Mouse (Mus musculus): Measurements from ENCODE around the gene Racgap1. TPM values are rescaled to one million over a fixed set of nuclear protein-coding genes. Genes with fewer than 3 reads are reported as not detected.

The Racgap1 gene
- 28.6 and 31.9 TPM in 2 replicates for polyA plus RNA-seq (2015; fragmentation: Nextera tagmentation; extraction: Ambion mirVana)

DNA sequence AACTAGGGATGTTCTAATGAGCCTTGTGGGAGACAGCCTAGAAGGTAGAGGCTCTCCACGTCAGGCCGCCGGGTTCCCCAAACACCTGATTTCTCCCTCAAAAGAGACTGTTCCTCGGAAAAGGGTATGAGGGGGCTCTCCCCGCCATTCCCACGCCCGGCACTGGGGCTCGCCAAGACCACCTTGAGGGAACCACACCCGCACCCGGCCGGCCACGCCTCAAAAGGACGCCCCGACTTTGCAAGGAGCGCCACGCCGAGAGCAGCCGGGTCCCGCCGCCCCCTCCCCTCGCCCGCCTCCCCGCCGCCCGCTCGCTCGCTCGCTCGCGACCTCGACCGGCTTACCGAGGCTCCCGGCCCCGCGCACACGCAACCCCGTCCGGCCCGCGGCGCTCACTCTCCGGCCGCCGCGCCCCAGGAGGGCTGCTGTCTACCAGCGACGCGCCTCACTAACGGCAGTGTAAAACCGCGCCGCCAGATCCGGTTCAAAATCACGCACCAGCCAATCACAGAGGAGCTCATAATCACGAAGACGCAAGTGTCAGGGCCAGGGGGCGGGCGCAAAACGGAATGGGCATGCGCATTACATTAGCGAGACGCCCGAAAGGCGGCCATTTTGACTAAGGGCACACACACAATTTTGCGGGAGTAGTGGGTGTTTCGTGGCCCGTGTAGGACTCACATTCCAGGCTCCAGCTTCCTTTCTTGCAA is at the start of gene Racgap1:
Racgap1 (minus strand) TSS at position 494 of the 710 bp plus-strand sequence.
- Histone ChIP-seq H3K27me3 (ENCODE audit: insufficient read depth, low read length) (peaks cover 38% of the 10 kb centered on the region), H3K9ac (replicated peaks) (peak within 1 kb of the TSS; percentile 78), H3K27ac (ENCODE audit: low read depth) (peak within 1 kb of the TSS; percentile 66), H3K4me1 (ENCODE audit: insufficient read depth) (peaks cover 36% of the 10 kb centered on the region), H3K9me3 (ENCODE audit: low read length) (no peaks in the 10 kb centered on the region), H3K4me2 (ENCODE audit: low read depth, low read length) (peak within 1 kb of the TSS; percentile 80), H3K4me3 (ENCODE audit: low read depth, low read length) (peak within 1 kb of the TSS; percentile 78), H3K36me3 (replicated peaks; ENCODE audit: insufficient read depth, low read length) (no peaks in the 10 kb centered on the region)
- TF ChIP-seq CTCF (IDR thresholded peaks at IDR 0.05; ENCODE audit: low read depth) (0 out of 2 replicates have a peak, but pooled peaks have one; percentile 5), EP300 (IDR thresholded peaks at IDR 0.05; ENCODE audit: low read depth) (no peak)
- peak; percentile 98 for DNase-seq
- peak; percentile 99 for ATAC-seq
- under 1% methylated on average over 45 of the region's 68 CpGs for WGBS (ENCODE audit: insufficient replicate concordance)

DNA sequence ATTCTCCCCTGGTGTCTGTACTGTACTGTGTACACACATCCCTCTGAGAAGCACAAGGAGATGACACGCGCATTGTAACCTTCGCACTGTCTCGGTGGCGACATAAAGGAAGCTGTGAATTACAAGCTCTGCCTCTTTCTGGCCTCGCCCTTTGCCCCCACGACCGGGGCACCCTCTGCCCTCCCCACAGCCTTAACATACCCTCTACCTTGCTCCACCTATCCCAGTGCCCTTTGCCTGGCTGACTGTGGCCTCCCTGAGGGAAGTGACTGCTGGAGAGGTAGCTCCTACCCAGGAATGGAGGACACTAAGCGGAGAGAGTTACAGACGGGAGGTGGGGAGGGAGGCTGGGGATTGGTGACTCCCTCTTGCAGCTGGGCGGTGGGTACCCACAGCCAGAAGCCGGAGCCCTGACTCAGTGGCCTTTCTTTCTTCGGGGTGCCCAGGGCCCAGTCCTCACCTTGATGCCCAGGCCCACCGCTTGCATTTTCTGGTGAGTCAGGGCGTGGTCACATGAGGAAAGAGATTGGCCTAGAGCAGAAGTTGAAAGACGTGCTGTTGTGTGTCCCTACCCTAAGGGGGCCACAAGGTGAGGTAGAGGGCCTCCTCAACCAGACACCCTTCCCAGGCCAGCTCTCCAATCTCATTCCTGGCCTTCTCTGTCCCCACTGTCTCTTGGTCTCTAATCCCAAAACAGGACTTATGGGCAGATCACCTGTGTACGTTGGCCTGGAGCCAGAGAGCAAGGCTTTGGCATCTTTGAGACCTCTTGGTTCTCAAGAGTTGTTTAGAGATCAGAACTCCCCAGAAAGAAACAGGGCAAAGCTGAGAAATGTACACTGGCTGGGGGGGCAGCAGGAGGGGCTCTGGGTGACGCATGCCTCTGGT is 49.0 kb upstream of the Racgap1 start:
- ATAC-seq (no peak), DNase-seq (no peak)
- TF ChIP-seq CTCF (IDR thresholded peaks at IDR 0.05; ENCODE audit: low read depth) (no peak), EP300 (IDR thresholded peaks at IDR 0.05; ENCODE audit: low read depth) (no peak)
- no peak overlapping the region for H3K4me3 ChIP-seq (ENCODE audit: low read depth, low read length)
- no peak overlapping the region for H3K4me2 ChIP-seq (ENCODE audit: low read depth, low read length)
- H3K4me1 ChIP-seq (ENCODE audit: insufficient read depth) = peaks cover 17% of the 10 kb centered on the region
- H3K9me3 ChIP-seq (ENCODE audit: low read length) = no peaks in the 10 kb centered on the region
- 69% methylated on average over 18 of the region's 18 CpGs for WGBS (ENCODE audit: insufficient replicate concordance)
- H3K27me3 ChIP-seq (ENCODE audit: insufficient read depth, low read length) = no peaks in the 10 kb centered on the region
- H3K36me3 ChIP-seq (replicated peaks; ENCODE audit: insufficient read depth, low read length) = peaks cover 3% of the 10 kb centered on the region; the same call in 1 of the 2 replicates
- no peak overlapping the region for H3K27ac ChIP-seq (ENCODE audit: low read depth)
- no peak overlapping the region for H3K9ac ChIP-seq (replicated peaks)

DNA sequence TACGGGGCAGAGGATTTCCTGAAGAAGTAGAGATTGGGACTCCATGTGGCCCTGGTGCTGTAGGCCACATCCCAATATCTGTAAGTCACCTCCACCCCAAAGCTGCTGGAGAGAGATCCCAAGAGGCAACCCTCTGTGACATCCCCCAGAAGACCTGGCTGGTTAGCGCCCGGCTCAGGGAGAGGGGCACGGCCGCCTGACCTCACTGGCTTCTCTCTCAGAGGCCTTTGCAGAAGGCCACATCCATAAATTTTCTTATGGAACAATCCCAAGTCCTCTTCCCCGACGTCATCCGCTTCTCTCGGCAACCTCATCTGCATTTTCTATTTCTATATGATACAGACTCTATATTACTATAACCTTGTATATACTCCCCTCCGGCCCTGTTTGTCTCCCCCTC is 48.3 kb upstream of the Racgap1 start:
- TF ChIP-seq CTCF (IDR thresholded peaks at IDR 0.05; ENCODE audit: low read depth) = no peak
- TF ChIP-seq EP300 (IDR thresholded peaks at IDR 0.05; ENCODE audit: low read depth) = no peak
- ATAC-seq (no peak), DNase-seq (no peak)
- WGBS (ENCODE audit: insufficient replicate concordance) = 83% methylated on average over 10 of the region's 10 CpGs
- no peak overlapping the region for H3K4me2 ChIP-seq (ENCODE audit: low read depth, low read length)
- no peak overlapping the region for H3K27ac ChIP-seq (ENCODE audit: low read depth)
- H3K9ac ChIP-seq (replicated peaks) = no peak overlapping the region; the same call in 1 of the 2 replicates
- no peaks in the 10 kb centered on the region; the same call in 1 of the 2 replicates for H3K36me3 ChIP-seq (replicated peaks; ENCODE audit: insufficient read depth, low read length)
- H3K9me3 ChIP-seq (ENCODE audit: low read length) = no peaks in the 10 kb centered on the region
- no peak overlapping the region for H3K4me3 ChIP-seq (ENCODE audit: low read depth, low read length)
- H3K4me1 ChIP-seq (ENCODE audit: insufficient read depth) = peaks cover 17% of the 10 kb centered on the region
- H3K27me3 ChIP-seq (ENCODE audit: insufficient read depth, low read length) = no peaks in the 10 kb centered on the region

DNA sequence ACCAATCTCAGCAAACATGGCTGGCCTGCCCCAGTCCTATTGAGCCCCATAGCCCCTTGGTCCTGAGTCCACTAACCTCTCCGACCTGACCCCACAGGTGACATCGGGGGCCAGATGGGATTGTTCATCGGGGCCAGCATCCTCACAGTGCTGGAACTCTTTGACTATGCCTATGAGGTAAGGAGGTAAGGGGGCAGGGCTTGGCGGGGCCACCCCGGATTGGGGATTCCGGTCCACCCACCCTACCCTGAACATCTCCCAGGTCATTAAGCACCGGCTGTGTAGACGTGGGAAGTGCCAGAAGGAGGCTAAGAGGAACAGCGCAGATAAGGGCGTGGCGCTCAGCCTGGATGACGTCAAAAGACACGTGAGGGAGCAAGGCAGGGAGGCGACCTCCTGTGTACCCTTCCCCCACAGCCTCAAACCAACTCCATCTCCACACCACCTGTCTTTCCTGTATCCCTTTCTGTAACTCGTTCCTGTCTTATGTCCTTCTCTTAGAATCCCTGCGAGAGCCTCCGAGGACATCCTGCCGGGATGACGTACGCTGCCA is 47.2 kb upstream of the Racgap1 start:
- TF ChIP-seq CTCF (IDR thresholded peaks at IDR 0.05; ENCODE audit: low read depth) = no peak
- no peak overlapping the region for H3K4me3 ChIP-seq (ENCODE audit: low read depth, low read length)
- no peaks in the 10 kb centered on the region for H3K9me3 ChIP-seq (ENCODE audit: low read length)
- no peak overlapping the region for H3K27ac ChIP-seq (ENCODE audit: low read depth)
- H3K4me2 ChIP-seq (ENCODE audit: low read depth, low read length) = no peak overlapping the region
- DNase-seq (no peak), ATAC-seq (no peak)
- H3K4me1 ChIP-seq (ENCODE audit: insufficient read depth) = peaks cover 17% of the 10 kb centered on the region
- H3K36me3 ChIP-seq (replicated peaks; ENCODE audit: insufficient read depth, low read length) = no peaks in the 10 kb centered on the region
- WGBS (ENCODE audit: insufficient replicate concordance) = 33% methylated on average over 20 of the region's 20 CpGs
- no peaks in the 10 kb centered on the region for H3K27me3 ChIP-seq (ENCODE audit: insufficient read depth, low read length)
- no peak overlapping the region for H3K9ac ChIP-seq (replicated peaks)

DNA sequence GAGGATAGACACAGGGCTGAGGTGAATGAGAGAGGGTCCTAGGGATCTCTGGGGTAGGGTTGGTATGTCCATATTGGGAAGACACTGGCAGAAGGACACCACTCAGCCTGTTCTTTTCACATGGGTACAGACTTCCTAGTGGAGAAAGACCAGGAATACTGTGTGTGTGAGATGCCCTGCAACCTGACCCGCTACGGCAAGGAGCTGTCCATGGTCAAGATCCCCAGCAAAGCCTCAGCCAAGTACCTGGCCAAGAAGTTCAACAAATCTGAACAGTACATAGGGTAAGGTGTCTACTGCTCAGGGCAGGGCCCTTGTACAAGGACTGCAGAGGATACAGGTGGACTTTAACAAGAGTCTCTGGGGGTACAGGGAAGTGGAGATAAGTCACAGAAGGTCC is 45.9 kb upstream of the Racgap1 start:
- Histone ChIP-seq H3K36me3 (replicated peaks; ENCODE audit: insufficient read depth, low read length) (no peaks in the 10 kb centered on the region), H3K4me1 (ENCODE audit: insufficient read depth) (peaks cover 17% of the 10 kb centered on the region), H3K27ac (ENCODE audit: low read depth) (no peak overlapping the region), H3K4me2 (ENCODE audit: low read depth, low read length) (no peak overlapping the region), H3K9ac (replicated peaks) (no peak overlapping the region), H3K4me3 (ENCODE audit: low read depth, low read length) (no peak overlapping the region), H3K9me3 (ENCODE audit: low read length) (no peaks in the 10 kb centered on the region), H3K27me3 (ENCODE audit: insufficient read depth, low read length) (no peaks in the 10 kb centered on the region)
- WGBS (ENCODE audit: insufficient replicate concordance) = 25% methylated on average over 2 of the region's 2 CpGs
- DNase-seq (no peak), ATAC-seq (no peak)
- TF ChIP-seq CTCF (IDR thresholded peaks at IDR 0.05; ENCODE audit: low read depth) (no peak), EP300 (IDR thresholded peaks at IDR 0.05; ENCODE audit: low read depth) (no peak)

DNA sequence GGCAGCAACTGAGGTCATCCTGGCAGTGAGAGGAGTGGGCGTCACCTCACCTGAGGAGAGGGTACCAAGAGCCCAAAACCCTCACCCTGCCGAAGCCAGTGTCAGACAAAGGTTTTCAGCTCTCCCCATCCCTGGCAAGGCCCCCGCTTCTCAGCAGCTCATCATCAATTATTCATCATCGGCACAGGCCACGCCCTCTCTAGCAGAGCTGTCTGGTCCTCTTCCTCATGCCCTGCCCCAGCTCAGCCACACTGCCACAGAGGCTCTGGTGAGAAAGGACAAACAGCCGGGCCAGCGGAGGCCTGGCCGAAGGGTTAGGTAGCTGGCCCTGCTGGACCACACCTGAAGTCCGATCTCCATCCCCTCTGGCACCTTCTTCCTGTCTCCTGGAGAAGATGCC is 40.5 kb upstream of the Racgap1 start:
- Histone ChIP-seq H3K9ac (replicated peaks) (no peak overlapping the region), H3K9me3 (ENCODE audit: low read length) (no peaks in the 10 kb centered on the region), H3K4me3 (ENCODE audit: low read depth, low read length) (no peak overlapping the region), H3K27me3 (ENCODE audit: insufficient read depth, low read length) (peaks cover 6% of the 10 kb centered on the region; the same call in 1 of the 2 replicates), H3K36me3 (replicated peaks; ENCODE audit: insufficient read depth, low read length) (no peaks in the 10 kb centered on the region), H3K27ac (ENCODE audit: low read depth) (no peak overlapping the region), H3K4me2 (ENCODE audit: low read depth, low read length) (no peak overlapping the region), H3K4me1 (ENCODE audit: insufficient read depth) (no peaks in the 10 kb centered on the region)
- WGBS (ENCODE audit: insufficient replicate concordance) = 49% methylated on average over 9 of the region's 9 CpGs
- no peak for TF ChIP-seq CTCF (IDR thresholded peaks at IDR 0.05; ENCODE audit: low read depth)
- TF ChIP-seq EP300 (IDR thresholded peaks at IDR 0.05; ENCODE audit: low read depth) = no peak
- DNase-seq (no peak), ATAC-seq (no peak)

Measured in liver, postnatal 0 days (tissue).